Mouse (Mus musculus): ENCODE results near the gene Gm20696. TPM values are rescaled to one million over a fixed set of nuclear protein-coding genes. Genes with fewer than 3 reads are reported as not detected.

Gm20696 gene
- polyA plus RNA-seq, 1 experiment from 2014 or later, result 1.4 TPM

DNA sequence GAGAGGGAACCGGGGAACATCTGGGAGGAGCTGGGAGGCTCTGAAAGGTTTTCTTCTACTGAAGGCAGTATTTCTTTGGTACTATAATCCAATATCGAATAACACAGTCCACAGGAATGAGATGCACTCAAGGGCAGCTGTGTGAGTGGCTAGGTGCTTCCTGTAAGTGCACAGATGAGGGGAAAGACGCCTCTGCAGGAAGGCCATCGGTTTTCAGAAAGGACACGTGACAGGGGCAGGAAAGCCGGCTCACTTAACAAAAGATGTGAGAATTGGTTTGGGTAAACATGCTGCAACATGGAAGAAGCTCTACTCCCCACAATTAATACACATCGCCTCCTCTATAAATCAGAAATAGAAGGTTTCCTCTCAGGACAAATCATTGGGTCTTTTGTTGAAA, 40.8 kb downstream of the Gm20696 start:
- no peaks in the 10 kb centered on the region for H3K27me3 ChIP-seq (ENCODE audit: control insufficient read depth, insufficient read depth, low read length)
- DNase-seq (ENCODE audit: low spot score), result no peak
- H3K9ac ChIP-seq (ENCODE audit: low read length), result no peak overlapping the region
- no peak overlapping the region for H3K27ac ChIP-seq (replicated peaks)
- H3K4me1 ChIP-seq (replicated peaks; ENCODE audit: control insufficient read depth, insufficient read depth), result no peaks in the 10 kb centered on the region
- H3K4me3 ChIP-seq (ENCODE audit: low read depth, low read length), result no peak overlapping the region
- no peak for TF ChIP-seq CTCF (IDR thresholded peaks at IDR 0.05; ENCODE audit: low read depth)
- no peak for TF ChIP-seq EP300 (optimal IDR thresholded peaks at IDR 0.05)
- ATAC-seq (ENCODE audit: low FRiP score, low TSS enrichment), result no peak
- H3K36me3 ChIP-seq (ENCODE audit: control insufficient read depth, insufficient read depth, low read length), result peaks cover 2% of the 10 kb centered on the region; the same call in 1 of the 2 replicates
- no peak overlapping the region for H3K4me2 ChIP-seq (replicated peaks; ENCODE audit: low read depth)
- H3K9me3 ChIP-seq (ENCODE audit: control insufficient read depth, low read length), result no peaks in the 10 kb centered on the region
- 34% methylated on average over 7 of the region's 7 CpGs for WGBS

DNA sequence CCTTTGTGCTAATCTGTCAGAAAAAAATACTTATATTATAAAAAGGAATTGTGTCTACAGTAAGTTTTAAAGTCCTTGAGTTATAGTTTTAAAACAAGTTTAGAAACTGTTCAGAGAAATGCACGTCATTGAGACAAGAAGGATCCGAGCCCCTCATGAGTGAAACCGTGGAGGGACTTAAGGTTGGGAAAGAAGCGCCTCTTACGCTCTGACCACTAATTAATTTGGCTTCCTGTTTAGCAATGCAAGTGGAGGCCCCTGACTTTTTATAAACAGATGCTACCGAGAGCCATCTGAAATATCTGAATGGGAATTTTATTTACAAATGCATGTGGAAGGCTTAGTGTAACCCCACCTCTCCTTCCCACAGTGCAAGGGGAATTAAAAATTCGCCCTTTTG, 41.3 kb downstream of the Gm20696 start:
- no peak overlapping the region for H3K4me2 ChIP-seq (replicated peaks; ENCODE audit: low read depth)
- TF ChIP-seq CTCF (IDR thresholded peaks at IDR 0.05; ENCODE audit: low read depth) (no peak), EP300 (optimal IDR thresholded peaks at IDR 0.05) (no peak)
- H3K9ac ChIP-seq (ENCODE audit: low read length), result no peak overlapping the region
- 67% methylated on average over 7 of the region's 7 CpGs for WGBS
- no peak overlapping the region for H3K27ac ChIP-seq (replicated peaks)
- no peaks in the 10 kb centered on the region for H3K4me1 ChIP-seq (replicated peaks; ENCODE audit: control insufficient read depth, insufficient read depth)
- H3K4me3 ChIP-seq (ENCODE audit: low read depth, low read length), result no peak overlapping the region
- H3K9me3 ChIP-seq (ENCODE audit: control insufficient read depth, low read length), result no peaks in the 10 kb centered on the region
- no peaks in the 10 kb centered on the region for H3K27me3 ChIP-seq (ENCODE audit: control insufficient read depth, insufficient read depth, low read length)
- no peak for ATAC-seq (ENCODE audit: low FRiP score, low TSS enrichment)
- DNase-seq (ENCODE audit: low spot score), result no peak
- no peaks in the 10 kb centered on the region for H3K36me3 ChIP-seq (ENCODE audit: control insufficient read depth, insufficient read depth, low read length)

DNA sequence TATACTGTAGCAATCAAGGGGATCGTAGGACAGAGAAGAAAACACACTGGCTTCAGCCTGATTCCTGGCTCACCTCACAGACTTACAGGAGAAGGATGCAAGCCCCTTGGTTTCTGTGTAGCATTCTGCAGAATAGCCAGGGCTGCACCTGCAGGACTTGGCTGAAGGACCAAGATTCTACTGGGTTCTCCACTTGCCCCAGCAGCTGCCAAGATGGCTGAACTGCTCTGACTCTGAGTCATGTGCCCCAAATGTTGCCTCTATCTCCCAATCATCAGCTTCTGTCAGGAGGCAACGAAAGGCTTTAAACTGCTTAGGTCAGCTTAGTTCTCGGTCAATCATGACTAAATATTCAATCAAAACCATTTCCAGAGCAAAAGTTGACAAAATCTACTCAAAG, 42.1 kb downstream of the Gm20696 start:
- H3K27me3 ChIP-seq (ENCODE audit: control insufficient read depth, insufficient read depth, low read length), result no peaks in the 10 kb centered on the region
- no peak overlapping the region for H3K4me2 ChIP-seq (replicated peaks; ENCODE audit: low read depth)
- no peak overlapping the region for H3K9ac ChIP-seq (ENCODE audit: low read length)
- H3K27ac ChIP-seq (replicated peaks), result no peak overlapping the region
- H3K4me1 ChIP-seq (replicated peaks; ENCODE audit: control insufficient read depth, insufficient read depth), result no peaks in the 10 kb centered on the region
- no peak for TF ChIP-seq EP300 (optimal IDR thresholded peaks at IDR 0.05)
- no peak for TF ChIP-seq CTCF (IDR thresholded peaks at IDR 0.05; ENCODE audit: low read depth)
- H3K36me3 ChIP-seq (ENCODE audit: control insufficient read depth, insufficient read depth, low read length), result no peaks in the 10 kb centered on the region
- H3K9me3 ChIP-seq (ENCODE audit: control insufficient read depth, low read length), result no peaks in the 10 kb centered on the region
- no peak overlapping the region for H3K4me3 ChIP-seq (ENCODE audit: low read depth, low read length)
- WGBS, result 91% methylated on average over 3 of the region's 3 CpGs
- DNase-seq (ENCODE audit: low spot score), result no peak
- ATAC-seq (ENCODE audit: low FRiP score, low TSS enrichment), result no peak

DNA sequence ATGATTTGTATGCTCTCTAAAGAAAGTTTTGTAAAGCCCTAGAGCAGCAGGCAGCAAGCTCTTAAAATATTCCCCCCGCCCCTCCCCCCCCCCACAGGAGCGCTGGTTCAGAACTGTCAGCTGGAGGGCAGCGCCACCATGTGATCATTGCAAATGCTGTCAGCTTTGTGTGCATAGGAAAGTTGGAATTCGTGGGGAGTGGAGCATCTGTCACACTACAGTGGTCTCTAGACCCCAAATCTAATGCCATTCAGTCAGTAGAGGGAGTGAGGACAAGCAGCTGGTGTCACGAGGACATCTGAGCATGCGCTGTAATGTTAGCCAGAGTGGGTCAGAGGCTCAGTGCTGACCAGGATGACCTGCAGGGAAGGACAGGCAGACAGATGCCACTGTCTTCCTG, 43.0 kb downstream of the Gm20696 start:
- no peak; the same call in 1 of the 2 replicates for ATAC-seq (ENCODE audit: low FRiP score, low TSS enrichment)
- Histone ChIP-seq H3K9me3 (ENCODE audit: control insufficient read depth, low read length) (no peaks in the 10 kb centered on the region), H3K4me2 (replicated peaks; ENCODE audit: low read depth) (no peak overlapping the region), H3K4me3 (ENCODE audit: low read depth, low read length) (no peak overlapping the region), H3K36me3 (ENCODE audit: control insufficient read depth, insufficient read depth, low read length) (no peaks in the 10 kb centered on the region), H3K27ac (replicated peaks) (no peak overlapping the region), H3K9ac (ENCODE audit: low read length) (no peak overlapping the region), H3K27me3 (ENCODE audit: control insufficient read depth, insufficient read depth, low read length) (no peaks in the 10 kb centered on the region), H3K4me1 (replicated peaks; ENCODE audit: control insufficient read depth, insufficient read depth) (peaks cover 3% of the 10 kb centered on the region; the same call in 1 of the 2 replicates)
- TF ChIP-seq EP300 (optimal IDR thresholded peaks at IDR 0.05) (no peak), CTCF (IDR thresholded peaks at IDR 0.05; ENCODE audit: low read depth) (peak; percentile 73)
- WGBS, result 27% methylated on average over 6 of the region's 6 CpGs
- DNase-seq (ENCODE audit: low spot score), result peak; percentile 44

DNA sequence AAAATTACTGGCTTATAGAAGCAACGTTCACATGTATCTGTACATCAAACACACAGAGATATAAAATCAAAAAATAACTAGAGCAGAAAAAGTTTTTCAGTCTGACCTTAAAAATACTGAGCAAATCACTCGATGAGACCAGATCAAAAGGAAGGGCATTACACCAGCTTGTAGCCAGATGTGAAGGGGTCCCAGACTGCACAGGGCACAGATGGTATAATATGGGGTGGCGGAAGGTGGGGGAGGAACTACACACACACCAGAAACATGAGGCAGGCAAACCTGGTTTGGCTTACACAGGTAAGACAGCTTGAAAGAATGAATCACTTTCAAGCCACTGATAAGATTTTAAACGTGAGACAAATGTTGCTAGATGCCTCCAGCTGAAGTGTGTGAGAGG, 45.4 kb downstream of the Gm20696 start:
- ATAC-seq (ENCODE audit: low FRiP score, low TSS enrichment) (no peak), DNase-seq (ENCODE audit: low spot score) (no peak)
- H3K4me1 ChIP-seq (replicated peaks; ENCODE audit: control insufficient read depth, insufficient read depth), result peaks cover 3% of the 10 kb centered on the region; the same call in 1 of the 2 replicates
- TF ChIP-seq EP300 (optimal IDR thresholded peaks at IDR 0.05) (no peak), CTCF (IDR thresholded peaks at IDR 0.05; ENCODE audit: low read depth) (no peak)
- H3K9me3 ChIP-seq (ENCODE audit: control insufficient read depth, low read length), result no peaks in the 10 kb centered on the region
- no peak overlapping the region for H3K4me3 ChIP-seq (ENCODE audit: low read depth, low read length)
- no peaks in the 10 kb centered on the region for H3K27me3 ChIP-seq (ENCODE audit: control insufficient read depth, insufficient read depth, low read length)
- H3K4me2 ChIP-seq (replicated peaks; ENCODE audit: low read depth), result no peak overlapping the region
- no peak overlapping the region for H3K27ac ChIP-seq (replicated peaks)
- H3K36me3 ChIP-seq (ENCODE audit: control insufficient read depth, insufficient read depth, low read length), result no peaks in the 10 kb centered on the region
- 64% methylated on average over 4 of the region's 4 CpGs for WGBS
- H3K9ac ChIP-seq (ENCODE audit: low read length), result no peak overlapping the region

DNA sequence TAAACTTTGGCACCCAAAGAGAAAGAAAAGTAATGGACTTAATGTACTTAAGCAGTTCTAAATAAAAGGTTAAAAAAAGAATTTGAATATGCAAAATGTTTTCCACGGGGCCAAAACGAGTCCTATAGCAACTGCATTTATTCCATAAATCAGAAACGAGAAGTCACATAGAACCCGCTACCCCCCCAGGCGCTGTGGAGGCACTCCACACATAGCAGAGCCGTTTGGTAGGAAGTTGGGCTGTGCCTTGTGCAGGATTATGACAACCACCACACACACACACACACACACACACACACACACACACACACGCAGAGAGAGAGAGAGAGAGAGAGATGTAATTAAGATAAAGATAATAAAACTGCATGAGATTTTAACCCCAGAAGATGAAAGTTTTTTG, 46.1 kb downstream of the Gm20696 start:
- DNase-seq (ENCODE audit: low spot score), result no peak

More for the DNA sequence above, 46.1 kb downstream of the Gm20696 start:
- Histone ChIP-seq H3K9me3 (ENCODE audit: control insufficient read depth, low read length) (no peaks in the 10 kb centered on the region), H3K4me3 (ENCODE audit: low read depth, low read length) (no peak overlapping the region), H3K27ac (replicated peaks) (no peak overlapping the region), H3K27me3 (ENCODE audit: control insufficient read depth, insufficient read depth, low read length) (no peaks in the 10 kb centered on the region), H3K9ac (ENCODE audit: low read length) (no peak overlapping the region), H3K36me3 (ENCODE audit: control insufficient read depth, insufficient read depth, low read length) (no peaks in the 10 kb centered on the region), H3K4me1 (replicated peaks; ENCODE audit: control insufficient read depth, insufficient read depth) (peaks cover 3% of the 10 kb centered on the region; the same call in 1 of the 2 replicates), H3K4me2 (replicated peaks; ENCODE audit: low read depth) (no peak overlapping the region)
- no peak for ATAC-seq (ENCODE audit: low FRiP score, low TSS enrichment)
- 59% methylated on average over 7 of the region's 7 CpGs for WGBS
- no peak for TF ChIP-seq CTCF (IDR thresholded peaks at IDR 0.05; ENCODE audit: low read depth)
- no peak for TF ChIP-seq EP300 (optimal IDR thresholded peaks at IDR 0.05)
